Mouse (Mus musculus) CD4-positive, CD25-positive, alpha-beta regulatory T cell, adult 4 months (primary cell): Measurements from ENCODE around the gene Mras. TPM values are rescaled to one million over a fixed set of nuclear protein-coding genes. Genes with fewer than 3 reads are reported as not detected.

Experiments used
- ATAC-seq: one replicate; pipeline ENCODE4 v1.8.0; 2017
- polyA plus RNA-seq, 2 experiments: library from polyadenylated mRNA; unstranded; fragments of 100-300 nt; shearing (Covaris generic); gene quantifications; one replicate each; pipeline ENCODE4 v1.2.1; 2017

Gene Mras
- polyA plus RNA-seq, 2 experiments from 2014 or later = not detected

- no peak for ATAC-seq
Measured at GRCm38 (mm10) chr9:99357561-99357920, 79.6 kb downstream of the Mras start.

DNA sequence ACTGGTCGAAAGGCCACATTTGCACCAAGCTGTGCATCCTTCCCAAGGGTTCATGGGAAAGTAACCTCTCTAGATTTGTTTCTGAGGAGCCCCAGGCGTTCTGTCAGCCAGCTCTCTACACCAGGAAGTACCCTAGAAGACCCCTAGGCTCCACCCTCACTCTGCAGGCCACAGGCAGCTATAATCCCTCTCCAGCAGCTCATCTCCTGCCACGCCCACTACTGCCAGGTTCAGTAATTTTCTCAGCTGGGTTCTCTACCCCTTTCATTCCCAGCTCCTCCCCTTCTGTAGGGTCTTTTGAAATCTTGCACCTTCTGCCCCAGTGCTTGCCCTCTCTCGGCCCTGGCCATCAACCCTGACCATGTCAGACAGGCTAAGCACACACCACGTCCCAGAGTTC, 81.2 kb downstream of the Mras start:
- no peak for ATAC-seq

GRCm38 (mm10) chr9:99354796-99355195, 82.4 kb downstream of the Mras start:
- ATAC-seq = no peak

- no peak for ATAC-seq
Measured at GRCm38 (mm10) chr9:99353390-99353789, 83.8 kb downstream of the Mras start.

DNA sequence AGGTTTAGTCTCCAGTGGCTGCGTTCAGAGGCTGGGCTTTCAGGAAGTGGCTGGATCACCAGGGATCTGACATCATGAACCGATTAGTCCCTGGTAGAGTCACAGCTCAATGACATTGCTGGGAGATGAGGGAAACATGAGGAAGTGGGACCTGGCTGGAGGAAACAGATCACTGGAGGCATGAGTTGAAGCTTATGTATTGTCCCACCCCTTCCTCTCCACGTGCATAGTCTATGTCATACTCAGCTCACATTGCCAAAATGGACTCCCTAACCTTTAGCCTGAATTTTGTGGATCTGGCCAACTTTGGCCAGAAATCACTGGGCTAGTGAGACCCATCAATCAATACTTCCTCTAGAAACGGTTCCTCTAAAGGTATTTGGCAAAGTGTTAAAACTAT, 84.2 kb downstream of the Mras start:
- no peak for ATAC-seq

DNA sequence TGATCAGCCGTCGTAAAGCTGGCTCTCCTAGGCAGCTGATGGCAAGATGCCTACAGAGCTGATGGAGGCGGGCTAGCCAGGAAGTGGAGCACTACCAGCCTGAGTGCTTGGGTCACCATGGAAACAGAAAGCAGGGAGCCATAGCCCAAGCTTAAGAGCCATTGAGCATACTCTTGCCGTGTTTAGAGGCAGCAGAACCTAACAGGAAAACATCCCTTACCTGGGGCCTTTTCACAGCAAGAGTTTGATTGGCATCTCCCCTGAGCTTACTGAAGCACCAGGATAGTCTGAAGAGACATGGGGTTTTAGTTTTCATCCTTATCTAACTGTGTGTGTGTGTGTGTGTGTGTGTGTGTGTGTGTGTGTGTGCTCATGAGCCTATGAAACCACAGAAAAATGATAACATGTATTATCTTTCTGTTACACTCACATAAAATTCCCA, 91.8 kb downstream of the Mras start:
- ATAC-seq = no peak

- no peak for ATAC-seq
Measured at GRCm38 (mm10) chr9:99341600-99341999, 95.6 kb downstream of the Mras start.

DNA sequence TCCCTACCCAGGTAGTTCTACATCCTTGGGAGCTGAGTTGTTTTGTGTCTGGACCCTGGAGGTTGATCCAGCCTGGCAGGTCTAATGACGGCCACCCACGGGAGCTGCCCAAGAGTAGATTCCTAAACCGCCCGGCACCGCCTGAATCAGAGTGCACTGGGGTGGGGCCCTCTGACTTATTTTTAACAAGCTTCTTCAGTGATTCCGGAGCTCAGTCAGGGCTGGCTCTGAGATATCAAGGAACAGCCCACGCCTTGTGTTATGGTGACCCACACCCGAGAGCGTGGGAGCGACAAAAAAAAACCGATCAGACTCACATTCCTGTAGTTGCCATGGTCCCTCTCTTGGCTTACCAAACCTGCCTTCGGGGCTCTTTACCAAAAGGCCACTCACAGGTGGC, 97.1 kb downstream of the Mras start:
- no peak for ATAC-seq

DNA sequence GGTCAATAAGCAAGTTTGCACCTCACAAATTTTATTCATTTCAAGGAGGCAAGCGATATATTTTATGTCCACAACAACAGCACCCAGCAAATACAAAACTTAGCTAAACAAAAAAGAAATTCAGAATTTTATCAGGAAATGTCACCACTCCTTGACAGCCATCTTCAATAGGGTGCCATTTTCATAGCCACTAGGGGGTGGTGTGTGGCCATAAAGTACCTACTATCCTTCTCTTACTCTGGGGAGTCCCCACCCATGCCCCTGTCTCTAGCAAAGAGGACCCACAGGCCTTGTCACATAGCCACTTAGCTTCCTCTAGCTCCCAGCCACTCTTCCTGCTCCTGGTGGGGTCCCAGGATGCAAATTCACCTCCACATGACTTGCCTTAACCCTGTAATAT, 98.0 kb downstream of the Mras start:
- no peak for ATAC-seq

DNA sequence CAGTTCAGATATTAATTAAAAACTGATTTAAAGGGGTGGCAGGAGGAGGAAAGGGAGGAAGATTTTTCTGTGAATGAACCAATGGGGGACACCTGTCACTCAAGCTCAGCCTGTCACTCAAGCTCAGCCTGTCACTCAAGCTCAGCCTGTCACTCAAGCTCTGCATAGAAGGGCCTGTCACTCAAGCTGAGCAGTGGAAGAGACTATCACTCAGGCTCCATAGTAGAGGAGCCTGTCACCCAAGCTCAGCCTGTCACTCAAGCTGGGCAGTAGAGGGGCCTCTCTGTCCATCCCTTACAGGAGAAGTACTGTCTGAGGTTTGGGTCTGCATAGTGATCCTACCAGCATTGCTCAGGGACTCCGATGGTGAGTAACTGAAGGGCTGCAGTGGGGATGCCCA, 98.9 kb downstream of the Mras start:
- no peak for ATAC-seq

GRCm38 (mm10) chr9:99336538-99336937, 100.6 kb downstream of the Mras start:
- ATAC-seq = no peak

Other genes starting within 250 kb of the Mras start
- not detected for gene Faiml, start 200.1 kb downstream of the Mras start, polyA plus RNA-seq
- 10 to 100 TPM; 18.8 to 20.3 TPM for gene Cep70, start 194.0 kb downstream of the Mras start, polyA plus RNA-seq
- not detected for gene Esyt3, start 78.8 kb downstream of the Mras start, polyA plus RNA-seq
- gene Nme9, start 14.1 kb upstream of the Mras start, polyA plus RNA-seq = not detected
- gene Armc8, start 131.5 kb upstream of the Mras start, polyA plus RNA-seq = 10 to 100 TPM; 24.6 to 31.5 TPM
- gene Dbr1, start 138.4 kb upstream of the Mras start, polyA plus RNA-seq = 10 to 100 TPM; 30.3 to 30.7 TPM
- not detected for gene A4gnt, start 175.1 kb upstream of the Mras start, polyA plus RNA-seq
- not detected for gene Dzip1l, start 192.1 kb upstream of the Mras start, polyA plus RNA-seq